Mouse (Mus musculus): ENCODE data around the gene Cavin2.

GRCm38 (mm10) chr1:51289620-51290445, 907 bp downstream of the Cavin2 start:
- TF ChIP-seq ZNF384 (IDR thresholded peaks at IDR 0.05; ENCODE audit: low read depth, low read length) (no peak), ZC3H11A (IDR thresholded peaks at IDR 0.05; ENCODE audit: borderline replicate concordance, low read depth, low read length) (no peak), HCFC1 (IDR thresholded peaks at IDR 0.05; ENCODE audit: borderline replicate concordance, insufficient read depth, low read length) (no peak)
